Mouse (Mus musculus) embryo, embryonic 11 days (tissue): ENCODE results near the gene Olfr573-ps1.
A peak's percentile ranks its signal among the peaks of the same experiment; 100 is the strongest.

ENCODE experiments used
- DNase-seq: peaks from one replicate; pipeline ENCODE4 v3.0.0-alpha.2; 2015

Olfr573-ps1 gene

DNA sequence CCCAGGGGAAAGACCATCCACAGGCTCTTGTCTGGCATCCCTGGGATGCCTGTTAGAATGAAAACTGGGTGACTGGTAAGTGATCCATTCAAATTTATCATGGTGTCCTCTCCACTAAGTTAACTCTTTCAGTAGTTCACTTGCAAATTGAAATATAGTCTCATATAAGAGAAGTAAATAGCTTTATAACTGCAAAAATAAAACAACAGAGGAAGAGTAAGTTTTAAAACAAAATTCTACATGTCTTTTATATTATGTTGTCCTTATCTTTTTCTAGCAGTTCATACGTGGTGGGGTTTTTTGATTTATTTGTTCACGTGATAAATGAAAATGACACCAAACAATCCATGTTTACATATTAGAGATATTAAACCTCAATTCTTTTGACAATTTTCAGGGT lies at the start of gene Olfr573-ps1:
Gene Olfr573-ps1, minus strand, starts transcription at position 101 of the 400 bp plus-strand sequence.
- DNase-seq = no peak

DNA sequence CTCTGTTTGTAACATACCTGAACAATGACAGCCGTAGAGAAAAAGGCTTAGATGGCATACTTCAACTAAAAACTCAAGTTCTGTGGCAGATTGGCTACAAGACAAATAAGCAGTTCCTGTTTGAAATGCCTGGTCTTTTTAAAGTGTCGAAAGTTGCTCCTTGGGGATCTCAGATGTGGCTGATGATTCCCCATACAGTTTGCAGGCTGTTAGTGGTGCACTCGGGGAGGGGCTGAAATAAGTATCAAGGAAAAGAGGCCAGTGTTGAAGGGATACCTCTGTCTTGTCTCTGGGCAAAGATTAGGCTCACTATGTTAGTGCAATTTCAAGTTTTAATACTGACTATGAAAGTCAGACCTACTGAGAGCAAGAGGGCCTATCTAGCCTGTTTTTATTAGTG lies 46.8 kb upstream of the Olfr573-ps1 start, which contains the start of gene Olfr578:
Gene Olfr578, minus strand, starts transcription at position 101 of the 400 bp plus-strand sequence.
- no peak for DNase-seq

DNA sequence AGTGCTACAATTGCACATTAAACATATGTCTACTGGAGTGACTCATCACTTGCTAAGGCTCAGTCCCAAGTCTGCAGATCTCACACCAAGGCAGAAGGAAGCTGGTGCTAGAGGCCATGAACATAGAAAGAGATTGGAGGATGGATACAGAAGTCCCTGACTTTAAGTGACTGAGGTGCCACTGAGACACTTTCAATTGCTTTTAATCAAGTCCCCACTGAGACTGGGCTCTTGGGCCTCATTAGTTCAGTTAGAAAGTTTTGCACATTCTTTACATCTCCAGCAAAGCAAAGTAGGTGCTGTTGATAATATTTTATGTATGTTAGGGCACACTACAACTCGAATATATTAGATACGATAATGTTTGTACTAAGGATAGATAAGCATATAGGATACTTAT lies 33.5 kb upstream of the Olfr573-ps1 start, which contains the start of gene Olfr577:
Gene Olfr577, minus strand, starts transcription at position 101 of the 400 bp plus-strand sequence.
- no peak for DNase-seq

DNA sequence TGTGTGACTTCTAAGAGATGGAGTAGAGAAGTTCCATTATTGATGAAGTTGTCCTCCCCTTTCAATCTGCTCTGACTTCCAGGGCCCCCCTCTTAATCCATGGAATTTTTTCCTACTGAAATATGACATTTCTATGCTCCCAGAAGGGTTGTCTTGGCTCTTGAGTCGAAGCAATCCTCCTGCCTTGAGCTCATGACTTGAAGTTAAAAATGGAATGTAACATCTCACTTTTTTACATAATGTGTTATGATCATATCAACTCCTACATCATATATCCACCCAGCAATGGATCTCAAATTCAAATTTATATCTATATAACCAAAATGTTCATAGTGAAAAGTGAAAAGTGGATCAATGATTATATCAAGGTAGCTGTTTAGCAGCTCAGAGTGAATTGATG lies 32.0 kb upstream of the Olfr573-ps1 start:
- DNase-seq = no peak

DNA sequence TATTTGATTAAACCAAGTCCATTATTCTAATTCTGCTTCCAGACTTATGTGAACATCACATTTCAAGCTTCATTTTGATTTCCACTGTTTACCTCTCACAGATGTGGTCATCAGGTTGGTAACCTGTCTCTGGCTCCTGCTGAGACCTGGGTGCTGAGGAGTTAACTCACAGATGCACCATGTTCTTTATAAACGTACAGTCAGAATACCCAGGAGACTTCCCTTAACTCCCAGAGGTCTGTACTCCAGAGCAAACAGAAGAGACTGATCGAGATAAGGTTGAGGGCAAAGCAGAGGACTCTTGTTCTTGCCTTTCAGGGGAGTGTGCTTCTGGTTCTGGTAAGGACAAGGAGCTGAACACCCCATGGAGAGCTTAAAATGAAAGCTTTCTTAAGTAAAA lies 20.0 kb upstream of the Olfr573-ps1 start, which contains the start of gene Olfr576:
Gene Olfr576, plus strand, starts transcription at position 301 of the 400 bp plus-strand sequence.
- DNase-seq = no peak

DNA sequence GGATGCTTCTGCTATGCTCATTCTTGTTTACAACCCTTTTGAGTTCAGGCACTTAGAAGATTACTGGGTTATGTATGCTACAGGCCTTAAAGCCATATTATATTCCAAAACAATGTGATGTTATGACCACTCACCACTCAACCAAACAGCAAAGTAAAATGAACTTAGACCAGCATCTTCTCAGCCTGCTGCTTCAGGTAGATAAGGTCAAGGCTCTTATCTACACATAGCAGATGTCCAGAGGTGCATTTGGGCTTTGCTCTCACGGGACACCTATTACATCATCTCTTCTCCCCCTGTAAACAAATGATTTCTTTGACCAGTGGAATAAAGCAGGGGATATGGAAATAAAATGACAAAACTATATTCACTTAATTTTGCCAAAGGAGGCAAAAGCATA lies 16.2 kb upstream of the Olfr573-ps1 start, which contains the start of gene Olfr575:
Gene Olfr575, minus strand, starts transcription at position 183 of the 400 bp plus-strand sequence.
- DNase-seq = no peak

DNA sequence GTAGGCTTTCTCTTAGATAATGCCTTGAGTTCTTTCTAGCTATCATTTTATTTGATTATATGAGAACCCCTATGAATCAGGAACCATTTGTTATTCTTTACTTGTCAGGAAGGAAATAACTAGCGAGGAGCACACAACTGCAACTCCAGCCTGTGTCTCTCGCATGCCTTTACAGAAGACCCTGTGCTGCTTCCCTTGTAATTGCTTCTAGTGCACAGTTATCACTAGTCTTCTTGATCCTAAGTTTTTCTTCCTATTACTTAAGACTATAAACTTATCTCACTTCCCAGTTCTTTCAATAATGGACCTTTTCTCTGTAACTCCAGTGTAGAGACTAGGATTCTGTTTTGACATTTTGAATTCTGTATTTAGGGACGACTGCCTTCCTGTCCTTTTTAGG lies 15.8 kb upstream of the Olfr573-ps1 start:
- DNase-seq = no peak

DNA sequence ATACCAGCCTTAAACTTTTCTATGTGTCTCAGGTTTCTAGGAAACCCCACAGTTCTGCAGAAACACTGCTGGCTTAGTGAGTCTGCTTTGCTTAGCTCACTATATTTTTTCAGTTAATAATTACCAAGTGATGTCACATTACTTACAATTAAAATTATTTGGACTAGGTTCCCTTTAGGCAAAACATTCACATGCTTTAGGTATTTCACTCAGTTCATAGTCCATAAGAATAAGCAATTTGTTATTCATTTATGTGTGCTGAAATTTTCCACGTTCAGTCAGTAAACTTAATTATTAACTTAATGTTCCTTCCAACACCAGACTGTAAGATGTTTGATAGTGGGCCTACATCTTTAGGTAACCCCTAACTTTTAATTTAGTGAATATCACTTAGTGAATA lies 8.4 kb upstream of the Olfr573-ps1 start:
- DNase-seq = no peak

DNA sequence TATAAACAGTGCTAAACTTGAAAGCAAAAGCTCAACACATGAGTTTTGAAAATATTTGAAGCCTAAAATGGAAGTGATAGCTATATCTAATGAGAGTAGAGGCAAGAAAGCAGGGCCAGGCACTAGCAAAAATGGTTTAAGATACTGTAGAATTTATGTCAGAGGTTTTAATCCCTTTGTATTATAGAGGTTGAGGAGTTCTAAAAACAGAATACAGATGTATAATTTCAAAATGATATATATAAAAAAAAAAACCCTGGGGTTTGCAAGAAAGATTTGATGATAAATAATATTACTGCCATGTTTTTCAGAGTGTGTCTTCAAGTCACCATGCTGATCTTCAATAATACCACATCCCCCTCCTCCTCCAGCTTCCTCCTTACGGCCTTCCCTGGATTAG lies 5.8 kb upstream of the Olfr573-ps1 start, which contains the start of gene Olfr574:
Gene Olfr574, plus strand, starts transcription at position 301 of the 400 bp plus-strand sequence.
- DNase-seq = no peak

DNA sequence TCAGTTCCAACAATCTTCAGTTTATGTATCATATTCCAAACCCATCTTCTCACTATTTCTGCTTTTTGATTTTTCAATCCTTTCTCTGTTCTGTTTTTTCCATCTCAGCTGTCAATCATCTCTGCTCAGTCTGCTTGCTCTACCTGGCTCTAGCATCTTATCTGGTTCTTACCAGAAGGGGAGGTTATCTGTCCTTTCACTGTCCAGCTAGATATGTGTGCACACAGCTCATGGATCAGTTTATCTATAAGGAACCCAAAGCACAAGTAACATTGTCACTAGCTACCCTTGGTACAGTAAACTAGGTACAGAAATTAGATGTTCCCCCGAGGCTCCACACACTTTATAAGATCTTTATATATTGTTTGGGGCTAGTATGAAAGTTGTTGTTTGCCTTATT lies 1.0 kb upstream of the Olfr573-ps1 start:
- no peak for DNase-seq

DNA sequence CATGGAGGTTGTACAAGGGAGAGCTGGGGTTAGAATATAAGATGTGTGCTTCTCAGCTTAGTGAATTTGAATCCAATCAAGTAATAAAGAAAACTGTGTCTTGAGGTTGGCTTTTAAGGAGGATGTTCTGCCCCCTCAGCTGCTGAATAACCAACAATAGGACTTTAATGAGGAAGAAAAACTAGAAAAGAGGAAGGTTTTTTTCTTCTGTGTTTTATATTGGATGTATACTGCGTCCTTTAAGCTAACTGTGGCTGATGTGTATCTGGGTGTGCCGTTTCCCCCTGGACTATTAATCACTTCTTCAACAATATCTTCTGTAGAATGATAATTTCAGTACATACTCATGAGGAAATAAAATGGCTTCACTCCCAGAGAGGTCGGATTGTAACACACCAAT lies 15.3 kb downstream of the Olfr573-ps1 start:
- DNase-seq = no peak

DNA sequence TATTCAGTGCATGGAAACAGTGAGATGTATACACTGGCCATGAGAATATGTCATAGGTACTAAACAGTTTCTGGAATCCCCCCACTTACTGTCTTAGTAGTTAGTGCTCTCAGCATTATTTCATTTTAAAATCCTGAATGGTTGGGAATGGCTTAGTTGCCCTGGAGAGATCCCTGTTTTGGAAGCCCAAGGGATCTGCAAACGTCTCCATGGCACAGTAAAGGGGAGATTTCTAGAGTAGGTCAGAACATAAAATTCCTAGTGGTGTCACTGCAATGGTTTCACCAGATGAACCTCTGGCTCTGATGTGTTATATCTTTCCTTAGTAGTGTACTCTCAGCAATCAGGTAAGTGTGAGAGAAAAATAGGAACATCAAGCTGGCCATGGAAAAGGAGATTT lies 18.3 kb downstream of the Olfr573-ps1 start, which contains the start of gene Olfr572:
Gene Olfr572, plus strand, starts transcription at position 301 of the 400 bp plus-strand sequence.
- no peak for DNase-seq

DNA sequence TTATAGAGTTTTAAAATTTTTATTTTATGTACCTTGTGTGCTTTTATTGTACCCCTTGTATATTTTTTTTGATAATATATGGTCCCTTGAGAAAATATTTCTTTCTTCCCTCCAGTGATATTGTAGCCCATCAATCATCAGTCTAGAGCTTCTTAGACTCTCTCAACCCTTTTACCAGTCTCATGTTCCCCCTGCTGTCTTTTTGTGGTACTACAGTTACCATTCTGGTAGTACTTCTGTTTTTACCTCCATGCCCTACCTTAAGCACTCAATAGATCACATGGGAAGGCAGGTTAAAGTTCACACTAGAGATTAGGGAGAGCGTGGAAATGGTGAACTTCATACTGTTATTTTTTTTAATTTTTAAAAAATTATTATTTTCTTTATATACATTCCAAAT lies 22.7 kb downstream of the Olfr573-ps1 start:
- peak; percentile 72 for DNase-seq

DNA sequence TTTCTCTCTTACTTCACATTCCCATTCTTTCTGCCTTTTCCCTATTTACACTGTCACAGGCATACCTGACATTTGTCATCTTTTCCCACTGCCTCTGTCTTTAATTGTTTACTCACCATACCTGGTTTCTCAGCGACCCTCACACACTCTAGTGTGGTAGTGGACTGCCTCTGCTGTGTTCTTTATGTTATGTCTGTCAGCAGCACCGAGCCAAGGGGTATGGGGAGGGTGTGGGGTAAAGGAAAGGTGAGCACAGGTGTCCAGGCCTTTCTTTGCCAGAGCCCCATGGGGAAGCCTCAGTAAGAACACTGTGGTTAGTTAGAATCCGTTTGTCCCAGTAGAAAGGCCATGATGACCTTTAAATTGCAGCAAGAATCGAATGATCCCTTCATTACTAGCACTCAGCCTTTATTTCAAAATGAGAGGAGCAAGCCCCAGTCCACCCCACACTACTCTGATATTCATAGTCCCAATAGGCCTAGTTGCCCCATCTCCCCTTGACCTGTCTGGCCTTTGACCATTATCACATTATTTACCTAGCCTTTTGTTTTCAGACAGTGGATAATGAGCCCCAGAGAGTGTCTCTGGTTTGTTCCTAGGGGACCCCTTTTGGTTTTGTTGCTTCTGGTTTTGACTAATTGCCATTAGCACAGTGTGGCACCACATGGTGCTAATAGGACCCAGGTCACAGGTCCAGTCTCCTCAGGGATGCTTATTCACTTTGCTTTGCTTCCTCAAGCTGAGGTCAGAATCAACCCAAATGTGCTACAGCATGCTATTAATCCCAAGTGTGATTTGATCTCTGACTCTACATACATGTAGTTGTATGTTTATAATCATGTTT lies 25.1 kb downstream of the Olfr573-ps1 start, which contains the start of gene Olfr571:
Gene Olfr571, minus strand, starts transcription at position 505 of the 844 bp plus-strand sequence.
- peak; percentile 5 for DNase-seq

DNA sequence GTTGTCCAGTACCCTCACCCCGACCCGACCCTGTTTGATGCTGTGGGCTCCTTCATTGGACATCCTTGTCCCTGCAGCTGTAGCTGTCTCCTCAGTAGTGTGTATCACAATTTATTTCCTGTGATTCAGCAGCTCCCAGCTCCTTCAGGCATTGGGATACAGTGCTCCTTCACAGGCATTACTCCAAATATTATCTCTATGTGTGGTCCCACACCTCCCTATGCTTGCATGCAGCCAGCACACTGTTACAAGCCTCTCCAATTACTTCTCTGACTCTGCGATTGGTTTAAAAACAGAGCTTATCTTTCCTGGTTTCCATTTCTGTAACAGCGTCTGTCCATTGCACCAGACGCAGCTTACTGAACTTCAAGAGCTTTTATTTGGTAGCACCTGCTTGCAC lies 26.0 kb downstream of the Olfr573-ps1 start:
- no peak for DNase-seq

DNA sequence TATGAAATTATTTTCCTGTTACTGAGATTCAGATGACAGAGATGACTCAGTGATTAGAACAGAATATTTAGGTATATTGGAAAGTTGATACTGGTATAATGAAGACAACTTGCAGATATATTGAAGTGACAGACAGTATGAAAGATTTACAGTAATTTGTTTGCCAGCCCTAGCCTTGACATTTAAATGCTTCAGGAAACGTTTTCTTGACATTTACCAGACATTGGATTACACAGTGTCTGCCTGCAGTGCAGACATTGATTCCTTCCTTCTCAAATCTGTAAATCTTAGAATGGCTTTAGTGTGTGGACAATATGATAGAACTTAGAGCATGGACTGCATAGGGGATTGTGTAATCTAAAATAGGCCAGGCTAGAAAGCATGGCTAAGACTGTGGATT lies 27.1 kb downstream of the Olfr573-ps1 start:
- no peak for DNase-seq
